Mouse (Mus musculus) ovary, adult 10 weeks (tissue): ENCODE results near the gene Cnga2. TPM values are rescaled to one million over a fixed set of nuclear protein-coding genes. Genes with fewer than 3 reads are reported as not detected.

Source experiments
- polyA plus RNA-seq: library from polyadenylated mRNA; stranded (reverse); fragments of 350-450 nt; fragmentation: Illumina TruSeq; extraction: RNeasy Lipid Tissue Mini Kit (QIAGEN cat#74804); gene quantifications from one replicate; pipeline ENCODE4 v1.2.3, GENCODE M21; 2014

The Cnga2 gene
- polyA plus RNA-seq, result not detected

DNA sequence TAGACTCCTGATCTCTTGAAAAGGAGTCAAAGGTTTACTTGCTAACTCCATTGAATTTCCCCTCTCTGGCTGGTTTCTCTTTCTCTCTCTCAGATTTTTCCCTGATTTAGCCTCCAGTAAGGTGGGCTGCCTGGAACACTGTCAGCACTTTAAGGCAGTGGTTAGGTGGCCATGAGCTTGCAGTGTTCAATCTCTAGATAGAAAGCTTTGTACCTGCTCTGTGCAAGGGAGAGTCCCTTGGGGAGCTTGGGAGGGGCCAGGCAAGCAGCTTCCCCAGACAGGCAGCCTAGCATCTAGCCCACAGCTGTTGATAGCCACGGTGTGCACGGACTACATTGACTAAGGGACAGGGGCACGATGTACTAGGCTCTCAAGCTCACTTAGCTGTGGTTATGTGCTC, at the start of gene Cnga2:
Gene Cnga2 (plus strand): TSS at position 301 of the 400 bp plus-strand sequence.

DNA sequence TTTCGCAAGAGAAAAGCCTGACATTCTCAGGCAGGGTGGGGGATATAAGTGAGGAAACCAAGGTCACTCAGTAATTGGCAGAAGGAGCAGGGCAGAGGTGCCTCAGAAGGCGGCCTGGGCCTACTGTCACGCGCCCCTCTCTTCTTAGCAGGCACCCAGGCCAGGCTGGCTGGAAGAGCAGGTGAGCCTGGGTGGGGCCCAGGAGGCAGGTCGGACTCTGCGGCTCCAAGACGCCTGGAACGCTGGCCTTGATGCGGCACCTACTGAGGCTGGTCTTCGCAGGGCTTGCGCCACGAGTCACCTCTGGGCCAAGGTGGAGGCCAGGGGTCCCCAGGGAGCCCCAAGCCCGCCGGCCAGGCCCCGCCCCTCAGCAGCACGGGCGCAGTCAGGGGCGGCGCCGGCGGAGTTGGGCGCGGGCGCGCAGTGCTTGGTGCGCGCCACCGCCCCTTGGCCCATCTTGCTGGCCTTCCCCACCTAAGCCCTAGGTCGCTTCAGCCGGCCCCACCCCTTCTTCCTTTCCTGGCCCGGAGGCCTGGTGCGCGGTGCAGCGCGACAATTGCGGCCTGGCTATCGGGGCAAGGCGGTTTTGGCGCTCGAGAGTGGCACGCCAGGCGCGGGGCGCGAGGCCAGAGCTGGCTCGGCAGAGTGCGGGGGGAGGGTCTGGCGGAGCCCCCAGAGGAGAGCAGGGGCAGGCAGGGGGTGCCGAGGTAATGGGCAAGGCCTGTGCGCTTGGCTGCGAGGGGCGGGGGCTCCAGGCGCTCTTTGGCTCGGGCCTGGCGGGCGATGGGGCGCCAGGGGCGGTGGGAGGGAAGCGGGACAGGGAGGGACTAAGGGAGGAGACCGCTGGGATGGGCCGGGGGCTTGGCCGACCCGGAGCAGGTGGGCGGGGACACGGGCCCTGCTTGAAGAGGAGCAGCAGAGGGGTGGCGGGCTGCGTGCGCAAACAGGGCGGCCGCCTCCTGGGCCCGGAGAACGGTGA, 29.3 kb upstream of the Cnga2 start, which contains the start of gene Prrg3:
Gene Prrg3 (plus strand): TSS at position 552 of the 979 bp plus-strand sequence.

DNA sequence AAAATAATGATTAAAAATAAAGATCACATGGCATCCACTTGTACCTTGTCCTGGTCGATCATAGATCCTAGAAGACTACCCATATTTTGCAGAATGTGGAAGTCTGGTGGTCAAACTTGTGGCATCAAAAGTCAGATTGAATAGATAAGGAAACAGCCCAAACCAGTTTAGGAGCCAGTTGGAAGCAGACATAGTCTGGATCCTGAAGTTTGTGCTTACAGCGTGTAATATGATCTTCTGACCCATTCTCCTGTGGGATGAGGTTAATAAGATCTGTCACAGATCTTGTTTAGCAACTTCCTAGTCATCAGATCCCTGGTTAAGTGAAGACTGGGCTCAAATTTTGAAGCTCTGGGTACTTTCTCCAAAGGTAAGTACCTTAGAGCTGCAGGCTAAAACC, 19.0 kb upstream of the Cnga2 start, which contains the start of gene Fate1:
Gene Fate1 (plus strand): TSS at position 301 of the 400 bp plus-strand sequence.

Other genes with a start within 250 kb of the Cnga2 start
- gene Vma21, start 175.9 kb upstream of the Cnga2 start, polyA plus RNA-seq, result 147 TPM
- 0.77 TPM for gene Gm1141, start 70.8 kb upstream of the Cnga2 start, polyA plus RNA-seq
- gene Prrg3, start 29.2 kb upstream of the Cnga2 start, polyA plus RNA-seq, result 22.4 TPM
- not detected for gene Fate1, start 18.9 kb upstream of the Cnga2 start, polyA plus RNA-seq
- not detected for gene Magea4, start 230.2 kb downstream of the Cnga2 start, polyA plus RNA-seq